ENCODE assay signal across 9 mouse cellular contexts in genomic region chr14:14019155-14019894, GRCm38 (mm10). TPM values are rescaled to one million over a fixed set of nuclear protein-coding genes. Genes with fewer than 3 reads are reported as not detected.
A peak's percentile ranks its signal among the peaks of the same experiment; 100 is the strongest.
DNase-seq lines count a peak whose midpoint lies in the region; ATAC-seq and TF ChIP-seq lines count a peak whose summit lies in the region.
"Had no signal": no experiment of that assay in that cellular context is flagged by ENCODE, and none has a peak within 500 bp of the region (broad histone marks: within the 10 kb centered on the region; RNA-seq: fewer than 3 reads in every experiment).

No protein-coding gene starts in this region.

- no peaks in the 10 kb centered on the region for H3K27me3 ChIP-seq in forebrain, embryonic 13.5 days
- no peaks in the 10 kb centered on the region for H3K27me3 ChIP-seq in forebrain, embryonic 10.5 days (ENCODE audit: poor library complexity, severe bottlenecking)
- no peaks in the 10 kb centered on the region for H3K27me3 ChIP-seq in liver, postnatal 0 days (ENCODE audit: insufficient read depth, low read length)
- H3K27me3 ChIP-seq: neural tube, embryonic 12.5 days had no signal

- no peak overlapping the region for H3K9ac ChIP-seq in forebrain, embryonic 13.5 days
- H3K9ac ChIP-seq in liver, postnatal 0 days (replicated peaks): no peak overlapping the region
- H3K9ac ChIP-seq: neural tube, embryonic 12.5 days had no signal

- H3K9me3 ChIP-seq in forebrain, embryonic 13.5 days (replicated peaks): no peaks in the 10 kb centered on the region
- no peaks in the 10 kb centered on the region for H3K9me3 ChIP-seq in forebrain, embryonic 10.5 days
- no peaks in the 10 kb centered on the region for H3K9me3 ChIP-seq in liver, postnatal 0 days (ENCODE audit: low read length)
- H3K9me3 ChIP-seq: neural tube, embryonic 12.5 days had no signal

- TF ChIP-seq CTCF in liver, postnatal 0 days (IDR thresholded peaks at IDR 0.05; ENCODE audit: low read depth): peak; percentile 56

- no peak for TF ChIP-seq EP300 in liver, postnatal 0 days (IDR thresholded peaks at IDR 0.05; ENCODE audit: low read depth)

- no peak for DNase-seq in forebrain, embryonic 10.5 days (ENCODE audit: extremely low spot score, low spot score)
- peak; percentile 23 for DNase-seq in 3T3-L1 (ENCODE audit: low read depth, low spot score)
- no peak for DNase-seq in liver, postnatal 0 days
- DNase-seq in thymus, postnatal 25 days: peak; percentile 59
- no peak for DNase-seq in layer of hippocampus, adult 18-20 months (ENCODE audit: low spot score in 2 of 2)
- DNase-seq in c-Kit-positive CD71-positive TER-119-positive erythroid progenitor cells, embryonic 14.5 days (ENCODE audit: low spot score): no peak

- H3K4me2 ChIP-seq in forebrain, embryonic 13.5 days: no peak overlapping the region
- no peak overlapping the region for H3K4me2 ChIP-seq in liver, postnatal 0 days (ENCODE audit: low read depth, low read length)
- H3K4me2 ChIP-seq: neural tube, embryonic 12.5 days had no signal

- ATAC-seq in forebrain, embryonic 13.5 days: peak; percentile 41; the same call in 1 of the 2 replicates
- ATAC-seq in activated CD4-positive, CD25-positive, alpha-beta regulatory T cell, adult 4 months: peak; percentile 90
- no peak for ATAC-seq in liver, postnatal 0 days

- 80% methylated on average over 6 of the region's 6 CpGs for WGBS in forebrain, embryonic 13.5 days
- 74% methylated on average over 6 of the region's 6 CpGs for WGBS in forebrain, embryonic 10.5 days
- WGBS in liver, postnatal 0 days (ENCODE audit: insufficient replicate concordance): 75% methylated on average over 6 of the region's 6 CpGs

- no peak overlapping the region for H3K4me3 ChIP-seq in forebrain, embryonic 13.5 days
- H3K4me3 ChIP-seq in forebrain, embryonic 10.5 days: no peak overlapping the region
- H3K4me3 ChIP-seq in liver, postnatal 0 days (ENCODE audit: low read depth, low read length): no peak overlapping the region
- H3K4me3 ChIP-seq: neural tube, embryonic 12.5 days had no signal

- no peak overlapping the region for H3K27ac ChIP-seq in forebrain, embryonic 13.5 days
- no peak overlapping the region for H3K27ac ChIP-seq in forebrain, embryonic 10.5 days
- no peak overlapping the region for H3K27ac ChIP-seq in liver, postnatal 0 days (ENCODE audit: low read depth)
- H3K27ac ChIP-seq: neural tube, embryonic 12.5 days had no signal

- H3K4me1 ChIP-seq in forebrain, embryonic 13.5 days: peaks cover 9% of the 10 kb centered on the region; the same call in 1 of the 2 replicates
- H3K4me1 ChIP-seq in forebrain, embryonic 10.5 days: peaks cover 14% of the 10 kb centered on the region; the same call in 1 of the 2 replicates
- H3K4me1 ChIP-seq in liver, postnatal 0 days (ENCODE audit: insufficient read depth): peaks cover 5% of the 10 kb centered on the region; the same call in 1 of the 2 replicates
- H3K4me1 ChIP-seq: neural tube, embryonic 12.5 days had no signal

- peaks cover 12% of the 10 kb centered on the region; the same call in 1 of the 2 replicates for H3K36me3 ChIP-seq in forebrain, embryonic 13.5 days (ENCODE audit: poor library complexity, severe bottlenecking)
- peaks cover 29% of the 10 kb centered on the region for H3K36me3 ChIP-seq in forebrain, embryonic 10.5 days (replicated peaks)
- H3K36me3 ChIP-seq in liver, postnatal 0 days (replicated peaks; ENCODE audit: insufficient read depth, low read length): peaks cover 18% of the 10 kb centered on the region
- H3K36me3 ChIP-seq: neural tube, embryonic 12.5 days had no signal

RNA-seq across cellular contexts. Expression of gene Thoc7, which starts 57.7 kb away (rescaled TPM):
- polyA plus RNA-seq in forebrain, embryonic 13.5 days (2015; fragmentation: Nextera tagmentation; extraction: Ambion mirVana): 220 and 233 TPM in 2 replicates
- 235 and 250 TPM in 2 replicates for polyA plus RNA-seq in forebrain, embryonic 10.5 days (2016; fragmentation: Nextera tagmentation; extraction: Ambion mirVana)
- polyA plus RNA-seq in activated CD4-positive, CD25-positive, alpha-beta regulatory T cell, adult 4 months (2017; shearing (Covaris generic)): 100 to 1,000 TPM; 129 to 167 TPM
- 113 and 123 TPM in 2 replicates for polyA plus RNA-seq in liver, postnatal 0 days (2015; fragmentation: Nextera tagmentation; extraction: Ambion mirVana)
- 100 to 1,000 TPM in 1 of 2 experiments, 10 to 100 TPM in 1; 91.9 to 102 TPM for total RNA-seq in layer of hippocampus, adult 18-20 months (2021)

RNA-seq across cellular contexts. Expression of gene Atxn7, which starts 58.1 kb away (rescaled TPM):
- polyA plus RNA-seq in forebrain, embryonic 13.5 days (2015; fragmentation: Nextera tagmentation; extraction: Ambion mirVana): 4.2 and 5.9 TPM in 2 replicates
- polyA plus RNA-seq in forebrain, embryonic 10.5 days (2016; fragmentation: Nextera tagmentation; extraction: Ambion mirVana): 4.5 and 4.7 TPM in 2 replicates
- 10 to 100 TPM; 10.9 to 13.3 TPM for polyA plus RNA-seq in activated CD4-positive, CD25-positive, alpha-beta regulatory T cell, adult 4 months (2017; shearing (Covaris generic))
- polyA plus RNA-seq in liver, postnatal 0 days (2015; fragmentation: Nextera tagmentation; extraction: Ambion mirVana): 2.0 and 2.1 TPM in 2 replicates
- total RNA-seq in layer of hippocampus, adult 18-20 months (2021): 10 to 100 TPM; 28.9 to 30.8 TPM

Comparison
In these comparisons a context has a peak if more than half of its experiments do, and no peak if none do; other contexts are left out.
1. DNase-seq: peak in 3T3-L1 (single experiment) and thymus, postnatal 25 days (single experiment); none in forebrain, embryonic 10.5 days (single experiment), liver, postnatal 0 days (single experiment), layer of hippocampus, adult 18-20 months (0 of 2) and c-Kit-positive CD71-positive TER-119-positive erythroid progenitor cells, embryonic 14.5 days (single experiment).